Mouse (Mus musculus) cerebellum, postnatal 10 days (tissue): Measurements from ENCODE around the gene Ywhag.

Experiments
- DNase-seq, 2 experiments: peaks; one replicate each; pipeline ENCODE4 v3.0.0; 2021; ENCODE audit warnings: mixed read lengths in 2 of 2

The Ywhag gene

DNA sequence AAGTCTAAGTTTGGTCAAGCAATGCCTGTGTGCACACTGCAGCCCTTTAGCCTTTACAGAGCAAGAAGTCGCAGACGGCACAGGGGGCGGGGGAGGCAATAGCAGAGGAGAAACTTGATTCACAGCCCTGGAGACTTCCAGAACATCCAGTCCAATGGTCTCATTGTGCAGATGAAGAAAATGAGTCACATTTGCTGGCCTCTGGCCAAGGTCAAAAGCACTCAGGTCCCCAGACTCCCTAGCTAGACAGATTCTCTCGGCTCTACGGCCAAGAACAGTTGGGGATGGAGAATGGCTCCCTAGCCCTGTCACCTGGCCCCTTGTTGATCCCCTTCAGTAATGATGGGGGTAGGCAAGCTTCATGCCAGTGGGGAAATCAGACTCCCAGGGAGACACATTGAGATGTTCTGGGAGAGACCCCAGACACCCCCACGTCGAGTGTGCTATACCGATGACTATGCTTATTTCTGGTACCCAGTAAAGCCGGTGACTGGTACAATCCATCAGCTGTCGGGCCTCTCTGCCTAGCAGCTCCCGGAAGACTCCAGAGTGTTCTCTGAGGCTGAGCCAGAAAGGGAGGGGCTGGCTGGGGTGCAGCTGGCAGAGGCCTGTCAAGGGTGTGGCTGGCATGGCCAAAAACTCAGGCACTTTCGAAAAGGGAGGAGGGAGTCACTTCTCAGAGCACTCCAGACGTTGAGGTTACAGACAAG lies 54.8 kb downstream of the Ywhag start:
- peak; percentile 75 to 78 for DNase-seq

- peak; percentile 82 to 88 for DNase-seq
These were observed 56.6 kb downstream of the Ywhag start for GRCm38 (mm10) chr5:135877831-135878231.

DNA sequence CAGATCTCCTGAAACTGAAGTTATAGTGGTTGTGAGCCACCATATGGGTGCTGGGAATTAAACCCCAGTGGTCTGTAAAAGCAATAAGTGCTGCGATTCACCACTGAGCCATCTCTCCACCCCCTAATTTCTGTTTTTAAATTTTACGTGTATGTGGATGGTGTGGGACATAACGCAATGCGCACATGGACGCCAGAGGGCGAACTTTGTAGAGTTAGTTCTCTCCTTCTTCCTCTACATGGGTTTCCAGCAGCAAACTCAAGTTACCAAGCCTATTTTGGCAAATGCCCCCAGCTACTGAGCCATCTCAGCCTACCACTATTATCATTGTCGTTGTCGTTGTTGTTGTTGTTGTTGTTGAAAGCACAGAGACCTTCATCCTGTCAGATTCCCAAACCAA lies 57.2 kb downstream of the Ywhag start:
- DNase-seq, result peak; percentile 83

DNA sequence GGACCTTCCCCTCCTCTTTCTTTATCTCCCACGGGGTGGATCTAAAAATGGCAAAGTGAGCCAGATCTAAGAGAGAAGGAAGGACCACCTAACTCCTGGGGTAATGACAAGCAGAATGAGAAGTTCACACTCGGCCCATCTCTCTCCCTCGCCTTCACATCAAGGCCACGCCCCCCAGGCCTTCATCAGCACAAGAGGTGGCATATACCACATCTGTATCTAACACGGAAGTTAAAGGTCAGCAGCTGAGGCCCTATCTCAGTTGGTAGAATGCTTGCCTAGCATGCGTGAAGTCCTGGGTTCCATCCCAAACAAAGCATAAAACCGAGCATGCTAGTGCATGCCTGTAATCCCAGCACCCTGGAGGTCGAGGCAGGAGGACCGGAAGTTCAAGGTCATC lies 60.7 kb downstream of the Ywhag start:
- DNase-seq, result no peak

DNA sequence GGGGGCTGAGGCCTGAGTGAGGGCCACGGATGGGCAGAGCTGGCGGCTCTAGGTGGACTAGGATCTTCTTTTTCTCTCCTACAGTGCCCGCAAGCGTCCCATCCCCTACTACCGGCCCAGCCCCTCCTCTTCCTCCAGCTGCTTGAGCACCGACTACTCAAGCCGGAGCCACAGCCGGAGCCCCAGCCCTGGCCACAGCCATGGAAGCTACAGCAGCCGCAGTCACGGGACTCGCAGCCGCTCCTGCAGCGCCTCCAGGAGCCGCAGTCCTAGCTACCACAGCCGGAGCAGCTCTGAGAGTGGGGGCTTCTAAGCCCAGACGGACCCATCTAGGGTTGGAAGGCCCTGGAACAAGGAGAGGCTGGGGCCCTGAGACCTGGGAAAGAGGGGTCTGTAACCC lies 61.4 kb downstream of the Ywhag start:
- DNase-seq, result no peak

DNA sequence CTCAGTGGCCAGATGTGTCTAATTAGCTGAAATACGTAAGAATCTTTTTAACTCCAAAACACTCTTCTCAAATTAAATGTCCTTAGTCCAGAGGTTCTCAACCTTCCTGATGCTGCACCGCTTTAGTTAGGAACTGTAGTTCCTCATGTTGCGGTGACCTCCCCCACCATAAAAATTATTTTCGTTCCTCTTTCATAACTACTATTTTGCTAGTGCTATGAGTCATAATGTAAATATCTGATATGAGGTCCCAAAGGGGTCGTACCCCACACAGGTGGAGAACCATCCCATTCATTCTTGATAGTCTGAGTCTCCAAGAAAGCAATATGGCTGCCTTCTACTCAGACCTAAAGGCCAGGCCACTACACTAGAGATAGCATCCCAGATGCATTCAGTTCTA lies 63.9 kb downstream of the Ywhag start:
- no peak for DNase-seq

- DNase-seq, result no peak
These were observed 64.6 kb downstream of the Ywhag start for GRCm38 (mm10) chr5:135869661-135870423.

DNA sequence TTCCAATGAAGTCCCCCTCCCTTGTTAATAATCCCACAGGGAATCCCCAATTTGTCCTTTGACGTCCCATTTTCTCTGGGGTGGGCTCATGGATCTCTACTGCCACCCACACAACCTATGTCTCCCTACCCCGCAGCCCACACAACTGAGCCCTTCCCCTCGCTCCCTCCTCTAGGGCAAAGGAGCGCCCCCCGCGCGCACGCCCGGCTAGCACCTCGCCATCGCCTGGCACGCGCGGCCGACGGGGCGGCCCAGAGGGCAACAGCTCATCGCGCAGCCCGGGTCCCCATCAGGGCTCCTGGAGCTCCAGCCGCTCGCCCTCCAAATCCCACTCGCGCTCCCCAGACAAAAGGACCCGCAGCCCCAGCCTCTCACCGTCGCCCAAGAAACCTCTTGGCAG lies 65.8 kb downstream of the Ywhag start:
- DNase-seq, result no peak

- peak in 1 of 2 experiments; percentile 61 for DNase-seq
These were observed 66.5 kb downstream of the Ywhag start for GRCm38 (mm10) chr5:135867637-135868593.

DNA sequence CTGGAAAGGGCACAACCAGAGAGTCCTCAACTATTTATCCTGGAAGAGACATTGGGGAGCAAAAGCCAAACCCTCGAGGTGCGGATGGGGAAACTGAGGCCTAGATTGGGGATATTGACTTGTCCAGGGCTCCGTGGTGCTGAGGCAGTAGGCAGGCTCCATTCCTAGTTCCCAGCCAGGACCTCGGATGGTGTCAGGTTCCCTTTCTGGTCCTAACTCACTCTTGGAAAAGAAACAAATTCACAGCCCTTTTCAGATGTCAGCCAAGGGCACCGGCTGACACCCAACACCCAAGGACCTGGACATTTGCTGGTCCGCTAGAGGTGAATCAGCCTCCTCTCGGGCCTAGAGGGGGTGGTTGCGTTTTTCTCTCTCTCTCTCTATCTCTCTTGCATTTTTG lies 67.8 kb downstream of the Ywhag start:
- no peak for DNase-seq
